In genomic region chr14:60689768-60690167, GRCm38 (mm10) we compare ENCODE assay signal across 28 mouse cellular contexts. TPM values are rescaled to one million over a fixed set of nuclear protein-coding genes. Genes with fewer than 3 reads are reported as not detected.
A peak's percentile ranks its signal among the peaks of the same experiment; 100 is the strongest.
DNase-seq lines count a peak whose midpoint lies in the region; ATAC-seq and TF ChIP-seq lines count a peak whose summit lies in the region.
"Had no signal": no experiment of that assay in that cellular context is flagged by ENCODE, and none has a peak within 500 bp of the region (broad histone marks: within the 10 kb centered on the region; RNA-seq: fewer than 3 reads in every experiment).

No protein-coding gene starts in this region.

- 78% methylated on average over 5 of the region's 5 CpGs for WGBS in forebrain, embryonic 12.5 days
- 87% methylated on average over 5 of the region's 5 CpGs for WGBS in forebrain, postnatal 0 days
- WGBS in forebrain, embryonic 13.5 days, result 80% methylated on average over 5 of the region's 5 CpGs
- 85% methylated on average over 5 of the region's 5 CpGs for WGBS in heart, adult 2 months

- peaks cover 21% of the 10 kb centered on the region for H3K36me3 ChIP-seq in forebrain, embryonic 12.5 days (replicated peaks)
- H3K36me3 ChIP-seq in forebrain, postnatal 0 days (ENCODE audit: insufficient read depth), result no peaks in the 10 kb centered on the region
- H3K36me3 ChIP-seq in forebrain, embryonic 13.5 days (ENCODE audit: poor library complexity, severe bottlenecking), result peaks cover 20% of the 10 kb centered on the region
- no peaks in the 10 kb centered on the region for H3K36me3 ChIP-seq in heart, adult 2 months (ENCODE audit: control insufficient read depth, insufficient read depth, low read length)
- H3K36me3 ChIP-seq: G1E; heart, embryonic 12.5 days; heart, embryonic 15.5 days; hindbrain, embryonic 15.5 days had no signal

- no peak for TF ChIP-seq POLR2A in heart, adult 2 months (IDR thresholded peaks at IDR 0.05; ENCODE audit: insufficient read depth, low read depth, low read length)

- TF ChIP-seq EP300 in heart, adult 2 months (IDR thresholded peaks at IDR 0.05; ENCODE audit: insufficient read depth, low read depth, low read length), result no peak

- H3K9me3 ChIP-seq in forebrain, embryonic 12.5 days, result no peaks in the 10 kb centered on the region
- H3K9me3 ChIP-seq in forebrain, postnatal 0 days (ENCODE audit: low read length), result no peaks in the 10 kb centered on the region
- no peaks in the 10 kb centered on the region for H3K9me3 ChIP-seq in forebrain, embryonic 13.5 days (replicated peaks)
- H3K9me3 ChIP-seq: embryonic facial prominence, embryonic 10.5 days; embryonic facial prominence, embryonic 13.5 days; G1E; heart, embryonic 12.5 days; heart, embryonic 15.5 days; hindbrain, embryonic 15.5 days had no signal

- no peak overlapping the region for H3K9ac ChIP-seq in forebrain, embryonic 12.5 days
- no peak overlapping the region for H3K9ac ChIP-seq in forebrain, postnatal 0 days
- H3K9ac ChIP-seq in forebrain, embryonic 13.5 days, result peak overlapping the region; percentile 30; the same call in 1 of the 2 replicates
- H3K9ac ChIP-seq in heart, adult 2 months (ENCODE audit: low read depth, low read length), result no peak overlapping the region
- H3K9ac ChIP-seq: embryonic facial prominence, embryonic 13.5 days; heart, embryonic 12.5 days; heart, embryonic 15.5 days; hindbrain, embryonic 15.5 days had no signal

- H3K4me3 ChIP-seq in forebrain, embryonic 12.5 days (replicated peaks), result no peak overlapping the region
- H3K4me3 ChIP-seq in forebrain, postnatal 0 days (ENCODE audit: low read depth, low read length), result no peak overlapping the region
- no peak overlapping the region for H3K4me3 ChIP-seq in forebrain, embryonic 13.5 days
- H3K4me3 ChIP-seq in heart, adult 2 months, result no peak overlapping the region
- H3K4me3 ChIP-seq: embryonic facial prominence, embryonic 10.5 days; embryonic facial prominence, embryonic 13.5 days; erythroblast, embryonic 14.5 days; gastrocnemius, adult 2 months; heart, embryonic 12.5 days; heart, embryonic 15.5 days; hindbrain, embryonic 15.5 days had no signal

- ATAC-seq in forebrain, embryonic 12.5 days (ENCODE audit: low FRiP score), result no peak
- no peak for ATAC-seq in forebrain, postnatal 0 days
- no peak for ATAC-seq in forebrain, embryonic 13.5 days
- ATAC-seq: intestine, postnatal 0 days; Patski had no signal

- no peaks in the 10 kb centered on the region for H3K79me2 ChIP-seq in heart, adult 2 months (replicated peaks; ENCODE audit: control insufficient read depth, insufficient read depth, low read length)

- intact Hi-C loops in heart, adult 2 months (cut with DNase I), result loop anchor here (5.0 to 10.0 kb wide), 2 partner anchors 102 to 425 kb away; partner anchors contain the start of gene Mtmr6

- DNase-seq in adrenal gland, adult 2 months, result peak; percentile 65
- DNase-seq in adrenal gland, postnatal 10 days, result no peak
- no peak for DNase-seq in forebrain, postnatal 0 days
- DNase-seq in heart, adult 2 months, result no peak
- DNase-seq: adrenal gland, postnatal 14 days; B cell, adult 2 months; cerebellum, adult 11 months; cerebellum, adult 9-11 months; cerebellum, postnatal 25 days; embryo, embryonic 11 days; gastrocnemius, adult 2 months; gastrocnemius, postnatal 14 days; heart, adult 11 months; heart, postnatal 10 days; heart, postnatal 36 days; kidney, adult 2 months had no signal

- peak overlapping the region; percentile 63; the same call in 1 of the 2 replicates for H3K27ac ChIP-seq in forebrain, embryonic 12.5 days
- no peak overlapping the region for H3K27ac ChIP-seq in forebrain, postnatal 0 days (ENCODE audit: low read depth, low read length)
- peak overlapping the region; percentile 77; the same call in 1 of the 2 replicates for H3K27ac ChIP-seq in forebrain, embryonic 13.5 days
- no peak overlapping the region for H3K27ac ChIP-seq in heart, adult 2 months
- H3K27ac ChIP-seq: embryonic facial prominence, embryonic 10.5 days; embryonic facial prominence, embryonic 13.5 days; gastrocnemius, adult 2 months; heart, embryonic 15.5 days; hindbrain, embryonic 15.5 days had no signal

- H3K4me2 ChIP-seq in forebrain, embryonic 12.5 days, result no peak overlapping the region
- no peak overlapping the region for H3K4me2 ChIP-seq in forebrain, postnatal 0 days (ENCODE audit: low read depth)
- no peak overlapping the region for H3K4me2 ChIP-seq in forebrain, embryonic 13.5 days
- H3K4me2 ChIP-seq: embryonic facial prominence, embryonic 13.5 days; heart, embryonic 12.5 days; heart, embryonic 15.5 days; hindbrain, embryonic 15.5 days had no signal

- TF ChIP-seq CTCF in forebrain, postnatal 0 days (IDR thresholded peaks at IDR 0.05; ENCODE audit: low read depth), result no peak
- TF ChIP-seq CTCF in heart, adult 2 months (IDR thresholded peaks at IDR 0.05), result no peak

- peaks cover 76% of the 10 kb centered on the region for H3K4me1 ChIP-seq in forebrain, embryonic 12.5 days
- peaks cover 12% of the 10 kb centered on the region; the same call in 1 of the 2 replicates for H3K4me1 ChIP-seq in forebrain, postnatal 0 days (ENCODE audit: insufficient read depth)
- peaks cover 85% of the 10 kb centered on the region for H3K4me1 ChIP-seq in forebrain, embryonic 13.5 days
- H3K4me1 ChIP-seq in heart, adult 2 months (ENCODE audit: control insufficient read depth, insufficient read depth, low read length), result peaks cover 3% of the 10 kb centered on the region
- H3K4me1 ChIP-seq: heart, embryonic 15.5 days had no signal

- no peaks in the 10 kb centered on the region for H3K27me3 ChIP-seq in forebrain, embryonic 12.5 days
- no peaks in the 10 kb centered on the region for H3K27me3 ChIP-seq in forebrain, postnatal 0 days (ENCODE audit: insufficient read depth, low read length)
- H3K27me3 ChIP-seq in forebrain, embryonic 13.5 days, result no peaks in the 10 kb centered on the region
- H3K27me3 ChIP-seq in heart, adult 2 months (ENCODE audit: control insufficient read depth, insufficient read depth, low read length), result no peaks in the 10 kb centered on the region
- H3K27me3 ChIP-seq: CH12.LX; embryonic facial prominence, embryonic 13.5 days; hindbrain, embryonic 15.5 days had no signal

RNA-seq across cellular contexts. Expression of gene Spata13, which starts 56.0 kb away (rescaled TPM):
- 100 to 1,000 TPM; 144 to 151 TPM for total RNA-seq in adrenal gland, adult 2 months (2021)
- 35.2 and 41.9 TPM in 2 replicates for polyA plus RNA-seq in adrenal gland, adult 2 months (2012; rRNA removed)
- 100 to 1,000 TPM in 1 of 2 experiments, 10 to 100 TPM in 1; 79.0 to 103 TPM for total RNA-seq in adrenal gland, postnatal 10 days (2021)
- polyA plus RNA-seq in forebrain, embryonic 12.5 days (2016; fragmentation: Nextera tagmentation; extraction: Ambion mirVana), result 121 and 128 TPM in 2 replicates
- 28.1 and 43.6 TPM in 2 replicates for total RNA-seq in forebrain, postnatal 0 days (2014; rRNA removed)
- 10.7 and 17.3 TPM in 2 replicates for polyA plus RNA-seq in forebrain, postnatal 0 days (2015; fragmentation: Nextera tagmentation; extraction: Ambion mirVana)
- polyA plus RNA-seq in forebrain, embryonic 13.5 days (2015; fragmentation: Nextera tagmentation; extraction: Ambion mirVana), result 81.7 and 83.0 TPM in 2 replicates
- total RNA-seq in heart, adult 2 months (2021), result 10 to 100 TPM; 13.1 to 14.7 TPM
- polyA plus RNA-seq in heart, adult 2 months (2012; rRNA removed), result 9.5 and 14.4 TPM in 2 replicates

Comparison
In these comparisons a context has a peak if more than half of its experiments do, and no peak if none do; other contexts are left out.
1. H3K27ac ChIP-seq: peak in forebrain, embryonic 12.5 days (single experiment) and forebrain, embryonic 13.5 days (single experiment); none in forebrain, postnatal 0 days (single experiment) and heart, adult 2 months (single experiment).